Mouse (Mus musculus): ENCODE results near the gene Cdc42se1.
A peak's percentile ranks its signal among the peaks of the same experiment; 100 is the strongest.

DNA sequence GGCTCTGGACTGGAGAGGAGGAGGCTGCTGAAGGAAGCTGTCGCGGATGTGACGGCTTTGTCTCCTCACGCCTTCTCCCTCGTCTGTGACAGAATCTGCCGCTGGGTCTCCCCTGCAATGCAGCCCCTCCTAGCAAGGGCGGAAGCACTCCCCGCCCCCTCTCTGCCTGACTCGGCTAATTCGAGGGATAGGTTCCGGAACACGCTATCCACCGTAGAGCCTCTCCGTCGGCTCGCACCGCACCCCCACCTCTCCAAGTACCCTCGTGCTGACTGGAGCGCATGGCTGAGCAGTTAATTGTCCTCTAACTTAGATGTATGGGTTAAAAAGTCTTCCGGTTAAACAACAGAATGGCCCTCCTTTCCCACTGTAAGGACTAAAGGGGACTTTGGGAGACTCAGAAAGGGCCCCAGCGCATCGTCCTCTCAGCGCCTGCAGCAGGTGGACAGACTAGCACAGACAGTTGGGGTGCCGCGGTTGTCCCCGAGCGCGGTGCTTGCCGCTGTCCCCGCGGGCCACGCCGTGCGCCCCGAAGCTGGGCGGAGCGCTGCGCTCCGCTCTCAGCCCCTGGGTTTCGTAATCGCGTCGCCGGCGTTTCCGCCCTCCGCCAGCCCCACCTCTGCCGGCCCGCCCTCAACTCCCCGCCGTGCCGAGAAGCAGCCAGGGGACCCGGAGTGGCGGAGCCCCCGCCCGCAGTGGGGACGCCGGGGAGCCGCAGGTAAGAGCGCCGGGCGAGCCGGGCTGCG, at the start of gene Cdc42se1:
- TF ChIP-seq CTCF (IDR thresholded peaks at IDR 0.05; ENCODE audit: extremely low read depth, insufficient read length, insufficient replicate concordance, low read depth, low read length) (no peak), POLR2A (IDR thresholded peaks at IDR 0.05; ENCODE audit: low read depth, low read length) (peak; percentile 80)

Data from small intestine, adult 2 months (tissue).